Mouse (Mus musculus) spleen, adult 2 months (tissue): ENCODE results near the gene Zfp746.

Experiments
- CTCF ChIP-seq: fragments of 200-500 bp; IDR thresholded peaks from 2 replicates; pipeline ENCODE4 v1.5.1; 2011; ENCODE audit warnings: mild to moderate bottlenecking, inconsistent platforms; ENCODE audit not compliant: insufficient read depth, insufficient read length, insufficient replicate concordance; ENCODE audit errors: extremely low read depth
- POLR2A ChIP-seq: fragments of 200-500 bp; IDR thresholded peaks from 2 replicates; pipeline ENCODE4 v1.6.1; 2011; ENCODE audit warnings: low read depth, low read length, inconsistent platforms

GRCm38 (mm10) chr6:48064451-48064850 is 21.9 kb downstream of the Zfp746 start:
- no peak for TF ChIP-seq CTCF
- TF ChIP-seq POLR2A = no peak
